Mouse (Mus musculus) E14TG2a.4 (cell line): Measurements from ENCODE around the gene Xaf1.

Experiments
- CTCF ChIP-seq: conservative IDR thresholded peaks from 2 replicates; pipeline ENCODE4 v1.5.1; 2014; ENCODE audit warnings: low read length
- NANOG ChIP-seq: IDR thresholded peaks from 2 replicates; pipeline ENCODE4 v1.6.1; 2014; ENCODE audit warnings: borderline replicate concordance, low read length, mixed read lengths
- POU5F1 ChIP-seq: IDR thresholded peaks from 2 replicates; pipeline ENCODE4 v1.6.1; 2014; ENCODE audit warnings: low read length, borderline replicate concordance

DNA sequence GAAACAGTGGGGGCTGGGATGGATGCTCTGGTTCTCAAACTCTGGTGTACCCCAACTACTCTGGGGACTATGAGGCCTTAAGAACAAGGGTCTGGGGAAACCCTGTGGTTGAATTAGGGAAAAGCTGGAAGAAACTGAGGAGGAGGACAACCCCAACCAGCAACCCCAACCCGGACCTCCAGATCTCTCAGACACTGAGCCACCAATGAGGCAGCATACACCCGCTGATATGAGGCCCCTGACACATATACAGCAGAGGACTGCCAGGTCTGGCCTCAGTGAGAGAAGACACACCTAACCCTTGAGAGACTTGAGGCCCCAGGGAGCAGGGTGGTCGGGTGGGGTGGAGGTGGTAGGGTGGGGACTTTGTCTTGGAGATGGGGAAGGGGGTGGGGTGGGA lies 14.8 kb upstream of the Xaf1 start:
- TF ChIP-seq CTCF (no peak), POU5F1 (no peak), NANOG (no peak)
